In genomic region chr16:12934586-12934985, GRCm38 (mm10) we compare ENCODE assay signal across 20 mouse cellular contexts.
"Had no signal": no experiment of that assay in that cellular context is flagged by ENCODE, and none has a peak within 500 bp of the region (broad histone marks: within the 10 kb centered on the region; RNA-seq: fewer than 3 reads in every experiment).

No protein-coding gene starts in this region.

- H3K27ac ChIP-seq: kidney, embryonic 15.5 days; limb, embryonic 12.5 days; limb, embryonic 15.5 days; liver, embryonic 15.5 days; midbrain, embryonic 10.5 days; midbrain, embryonic 13.5 days; neural tube, embryonic 13.5 days had no signal

- ATAC-seq: intestine, postnatal 0 days; midbrain, embryonic 16.5 days had no signal

- H3K36me3 ChIP-seq: kidney, embryonic 15.5 days; limb, embryonic 12.5 days; limb, embryonic 15.5 days; liver, embryonic 15.5 days; midbrain, embryonic 10.5 days; midbrain, embryonic 13.5 days; neural tube, embryonic 13.5 days had no signal

- H3K27me3 ChIP-seq: kidney, embryonic 15.5 days; limb, embryonic 12.5 days; limb, embryonic 15.5 days; liver, embryonic 15.5 days; megakaryocyte, embryonic 14.5 days; midbrain, embryonic 13.5 days; neural tube, embryonic 13.5 days had no signal

- H3K4me2 ChIP-seq: kidney, embryonic 15.5 days; limb, embryonic 12.5 days; limb, embryonic 15.5 days; liver, embryonic 15.5 days; midbrain, embryonic 13.5 days; neural tube, embryonic 13.5 days had no signal

- H3K4me3 ChIP-seq: kidney, embryonic 15.5 days; limb, embryonic 12.5 days; limb, embryonic 15.5 days; liver, embryonic 15.5 days; megakaryocyte, embryonic 14.5 days; midbrain, embryonic 10.5 days; midbrain, embryonic 13.5 days; myocyte; neural tube, embryonic 13.5 days had no signal

- DNase-seq: kidney, adult 2 months; kidney, postnatal 10 days; kidney, postnatal 36 days; left cerebral cortex, postnatal 4 days; lung, adult 2 months; lung, postnatal 14 days; lung, postnatal 4 days; thymus, adult 18-20 months; thymus, postnatal 36 days had no signal

- H3K4me1 ChIP-seq: kidney, embryonic 15.5 days; limb, embryonic 12.5 days; limb, embryonic 15.5 days; liver, embryonic 15.5 days; megakaryocyte, embryonic 14.5 days; midbrain, embryonic 10.5 days; midbrain, embryonic 13.5 days; neural tube, embryonic 13.5 days had no signal

- H3K9me3 ChIP-seq: kidney, embryonic 15.5 days; limb, embryonic 12.5 days; limb, embryonic 15.5 days; liver, embryonic 15.5 days; midbrain, embryonic 10.5 days; midbrain, embryonic 13.5 days; neural tube, embryonic 13.5 days had no signal

- H3K9ac ChIP-seq: kidney, embryonic 15.5 days; limb, embryonic 12.5 days; limb, embryonic 15.5 days; liver, embryonic 15.5 days; midbrain, embryonic 13.5 days; neural tube, embryonic 13.5 days had no signal
